Mouse (Mus musculus) small intestine, adult 2 months (tissue): ENCODE measurements around the gene Shroom1. TPM values are rescaled to one million over a fixed set of nuclear protein-coding genes. Genes with fewer than 3 reads are reported as not detected.

Experiments used
- H3K27ac ChIP-seq: fragments of 200-500 bp; 2 replicates; pipeline ENCODE4 v1.5.1; 2012; ENCODE audit warnings: low read depth, low read length, control low read depth, inconsistent platforms; ENCODE audit not compliant: insufficient read depth
- H3K27me3 ChIP-seq: fragments of 200-500 bp; 2 replicates; pipeline ENCODE4 v1.6.1; 2012; ENCODE audit warnings: mild to moderate bottlenecking, moderate library complexity, low read length, inconsistent platforms; ENCODE audit not compliant: control insufficient read depth, insufficient read depth
- H3K36me3 ChIP-seq: fragments of 200-500 bp; 2 replicates; pipeline ENCODE4 v1.6.1; 2012; ENCODE audit warnings: mild to moderate bottlenecking, low read length, control low read depth, inconsistent platforms; ENCODE audit not compliant: control insufficient read depth, insufficient read depth
- H3K4me1 ChIP-seq: fragments of 200-500 bp; 2 replicates; pipeline ENCODE4 v1.6.1; 2012; ENCODE audit warnings: low read length, inconsistent platforms, mixed read lengths; ENCODE audit not compliant: control insufficient read depth, insufficient read depth, insufficient read length
- H3K4me3 ChIP-seq: fragments of 200-500 bp; 2 replicates; pipeline ENCODE4 v1.5.1; 2012; ENCODE audit warnings: low read depth, mild to moderate bottlenecking, control low read depth, inconsistent platforms, low read length, moderate library complexity
- CTCF ChIP-seq: fragments of 200-500 bp; IDR thresholded peaks from 2 replicates; pipeline ENCODE4 v1.5.1; 2012; ENCODE audit warnings: low read depth, mild to moderate bottlenecking, control low read depth, inconsistent platforms, low read length, moderate library complexity, mixed read lengths; ENCODE audit not compliant: insufficient replicate concordance, insufficient read length; ENCODE audit errors: extremely low read depth
- POLR2A ChIP-seq: fragments of 200-500 bp; IDR thresholded peaks from 2 replicates; pipeline ENCODE4 v1.6.1; 2012; ENCODE audit warnings: low read depth, mild to moderate bottlenecking, control low read depth, inconsistent platforms, low read length, moderate library complexity
- WGBS: fragments of 180-500 bp; shearing (Covaris S2); methylation state at CpG from one replicate; pipeline ENCODE4 v1.1.7; 2018; 5-methylcytosine and 5-hydroxymethylcytosine counted together
- polyA plus RNA-seq: library from polyadenylated mRNA; depleted of rRNA; stranded (reverse); fragments of >200 nt; gene quantifications from 2 replicates; pipeline ENCODE4 v1.2.3, GENCODE M21; 2012

Gene Shroom1
- polyA plus RNA-seq, 1 experiment = 2.6 TPM

GRCm38 (mm10) chr11:53469968-53470695 lies 13.1 kb downstream of the Shroom1 start, which contains the start of gene Gm9837:
Gene Gm9837 (minus strand): TSS chr11:53470479.
- no peaks in the 10 kb centered on the region for H3K36me3 ChIP-seq
- peaks cover 6% of the 10 kb centered on the region; the same call in 1 of the 2 replicates for H3K27me3 ChIP-seq
- no peak within 1 kb of the TSS for H3K27ac ChIP-seq
- TF ChIP-seq POLR2A = no peak
- TF ChIP-seq CTCF = peak; percentile 95
- 8% methylated on average over 29 of the region's 29 CpGs for WGBS
- H3K4me3 ChIP-seq = no peak within 1 kb of the TSS
- no peaks in the 10 kb centered on the region for H3K4me1 ChIP-seq

GRCm38 (mm10) chr11:53472709-53473108 lies 15.7 kb downstream of the Shroom1 start:
- Histone ChIP-seq H3K4me3 (no peak overlapping the region), H3K27ac (no peak overlapping the region), H3K36me3 (no peaks in the 10 kb centered on the region), H3K27me3 (peaks cover 6% of the 10 kb centered on the region; the same call in 1 of the 2 replicates), H3K4me1 (no peaks in the 10 kb centered on the region)
- no peak for TF ChIP-seq CTCF
- no peak for TF ChIP-seq POLR2A
- 83% methylated on average over 3 of the region's 3 CpGs for WGBS

GRCm38 (mm10) chr11:53475620-53476019 lies 18.6 kb downstream of the Shroom1 start:
- Histone ChIP-seq H3K4me3 (no peak overlapping the region), H3K27ac (no peak overlapping the region), H3K36me3 (no peaks in the 10 kb centered on the region), H3K4me1 (peaks cover 7% of the 10 kb centered on the region), H3K27me3 (peaks cover 6% of the 10 kb centered on the region; the same call in 1 of the 2 replicates)
- 55% methylated on average over 8 of the region's 8 CpGs for WGBS
- TF ChIP-seq CTCF (no peak), POLR2A (no peak)

GRCm38 (mm10) chr11:53477833-53478232 lies 20.8 kb downstream of the Shroom1 start:
- peaks cover 7% of the 10 kb centered on the region for H3K4me1 ChIP-seq
- WGBS = 77% methylated on average over 7 of the region's 7 CpGs
- no peak for TF ChIP-seq POLR2A
- no peak for TF ChIP-seq CTCF
- peak overlapping the region; percentile 79; the same call in 1 of the 2 replicates for H3K4me3 ChIP-seq
- H3K36me3 ChIP-seq = no peaks in the 10 kb centered on the region
- H3K27ac ChIP-seq = no peak overlapping the region
- no peaks in the 10 kb centered on the region; the same call in 1 of the 2 replicates for H3K27me3 ChIP-seq

DNA sequence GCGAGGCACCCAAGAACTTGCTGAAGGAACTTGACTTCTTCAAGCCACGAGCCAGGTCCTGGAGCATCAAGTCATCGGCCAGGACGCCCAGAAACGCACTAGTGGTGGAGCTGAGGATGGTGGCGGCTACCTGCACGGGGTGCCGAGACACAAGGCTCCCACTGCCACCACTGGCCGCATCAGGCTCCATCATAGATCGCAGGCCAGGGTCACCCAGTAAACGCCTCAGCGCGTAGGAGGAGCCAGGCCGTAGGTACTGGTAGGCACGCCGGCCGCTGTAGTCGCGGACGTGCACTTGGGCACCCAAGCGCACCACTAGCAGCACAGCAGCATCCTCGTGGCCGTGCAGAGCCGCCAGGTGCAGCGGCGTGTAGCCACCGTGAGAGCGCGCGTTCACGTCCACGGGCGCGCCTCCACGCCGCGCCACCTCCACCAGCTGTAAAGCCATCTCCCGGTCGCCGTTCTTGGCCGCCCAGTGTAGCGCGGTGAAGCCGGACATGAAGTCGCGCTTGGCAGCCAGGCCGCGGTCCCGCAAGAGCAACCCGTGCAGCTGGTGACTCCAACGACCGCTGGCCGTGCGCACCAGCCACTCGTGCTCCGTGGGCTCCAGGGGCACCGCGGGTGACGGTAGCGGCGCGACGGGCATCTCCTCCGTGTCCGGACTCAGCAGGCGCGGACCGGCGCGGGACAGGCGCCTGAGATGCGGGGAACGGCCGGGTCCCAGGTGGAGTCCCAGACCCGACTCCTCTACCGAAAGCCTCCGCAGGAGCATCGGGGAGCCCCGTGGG lies 21.6 kb downstream of the Shroom1 start:
- WGBS = 8% methylated on average over 79 of the region's 79 CpGs
- Histone ChIP-seq H3K4me1 (peaks cover 12% of the 10 kb centered on the region), H3K27ac (no peak overlapping the region), H3K36me3 (no peaks in the 10 kb centered on the region), H3K27me3 (no peaks in the 10 kb centered on the region; the same call in 1 of the 2 replicates), H3K4me3 (peak overlapping the region; percentile 79)
- 0 out of 2 replicates have a peak, but pooled peaks have one; percentile 30 for TF ChIP-seq POLR2A
- no peak for TF ChIP-seq CTCF

DNA sequence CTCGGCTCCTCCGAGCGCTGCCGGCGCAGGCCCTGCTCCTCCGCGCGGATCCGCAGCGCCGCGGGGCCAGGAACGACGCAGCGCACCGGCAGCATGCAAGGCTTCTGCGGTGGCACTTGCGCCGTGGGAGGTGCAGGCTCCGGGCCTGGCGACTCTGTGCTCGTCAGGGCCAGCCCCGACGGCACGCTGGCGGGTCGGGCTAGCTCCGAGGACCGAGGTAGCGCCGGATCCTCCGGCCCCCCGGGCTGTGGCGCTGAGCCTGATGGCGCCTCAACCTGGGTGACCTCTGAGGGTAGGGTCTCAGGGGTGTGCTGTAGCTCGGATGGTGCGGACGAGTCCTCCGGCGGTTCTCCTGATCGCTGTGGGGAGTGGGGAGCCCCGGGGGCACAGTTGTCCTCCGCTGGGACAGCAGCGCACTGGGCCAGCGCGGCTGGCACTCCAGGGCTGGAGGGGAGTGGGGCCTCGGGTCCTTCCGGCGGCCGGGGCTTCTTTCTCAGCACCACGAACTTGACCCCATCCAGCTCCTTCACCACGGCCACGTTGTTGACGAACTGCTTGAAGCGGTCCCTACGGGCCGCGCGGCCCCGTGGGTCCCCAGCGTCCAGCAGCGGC lies 22.3 kb downstream of the Shroom1 start:
- Histone ChIP-seq H3K27me3 (no peaks in the 10 kb centered on the region; the same call in 1 of the 2 replicates), H3K4me3 (peak overlapping the region; percentile 79), H3K27ac (peak overlapping the region; percentile 80), H3K4me1 (peaks cover 12% of the 10 kb centered on the region), H3K36me3 (no peaks in the 10 kb centered on the region)
- TF ChIP-seq CTCF = no peak
- no peak for TF ChIP-seq POLR2A
- 1% methylated on average over 62 of the region's 62 CpGs for WGBS
